Mouse (Mus musculus) right cerebral cortex, adult 18-20 months (tissue): Measurements from ENCODE around the gene Bach2.

ENCODE experiments used
- DNase-seq: peaks from one replicate; pipeline ENCODE4 v3.0.0; 2022; ENCODE audit warnings: mixed read lengths

Bach2 gene

GRCm38 (mm10) chr4:32544821-32545545 lies 306.4 kb downstream of the Bach2 start:
- DNase-seq: no peak

- DNase-seq: no peak
Observed at GRCm38 (mm10) chr4:32545548-32545947, 306.9 kb downstream of the Bach2 start.

GRCm38 (mm10) chr4:32549150-32549549 lies 310.5 kb downstream of the Bach2 start:
- no peak for DNase-seq

- no peak for DNase-seq
Observed at GRCm38 (mm10) chr4:32551337-32551736, 312.7 kb downstream of the Bach2 start.

GRCm38 (mm10) chr4:32555506-32555905 lies 316.9 kb downstream of the Bach2 start:
- DNase-seq: no peak

GRCm38 (mm10) chr4:32560246-32560645 lies 321.6 kb downstream of the Bach2 start:
- peak; percentile 61 for DNase-seq

GRCm38 (mm10) chr4:32560724-32561554 lies 322.3 kb downstream of the Bach2 start:
- DNase-seq: peak; percentile 34

- peak; percentile 60 for DNase-seq
Observed at GRCm38 (mm10) chr4:32561555-32562095, 323.0 kb downstream of the Bach2 start.

GRCm38 (mm10) chr4:32562319-32563115 lies 323.9 kb downstream of the Bach2 start:
- DNase-seq: no peak

GRCm38 (mm10) chr4:32564416-32564815 lies 325.8 kb downstream of the Bach2 start:
- no peak for DNase-seq

GRCm38 (mm10) chr4:32564918-32565317 lies 326.3 kb downstream of the Bach2 start:
- no peak for DNase-seq

- DNase-seq: no peak
Observed at GRCm38 (mm10) chr4:32569054-32569453, 330.4 kb downstream of the Bach2 start.

- DNase-seq: peak; percentile 34
Observed at GRCm38 (mm10) chr4:32569995-32570938, 331.7 kb downstream of the Bach2 start.

GRCm38 (mm10) chr4:32570939-32571317 lies 332.3 kb downstream of the Bach2 start:
- no peak for DNase-seq

GRCm38 (mm10) chr4:32571441-32571840 lies 332.8 kb downstream of the Bach2 start:
- no peak for DNase-seq

- DNase-seq: peak; percentile 40
Observed at GRCm38 (mm10) chr4:32572118-32572517, 333.5 kb downstream of the Bach2 start.

- no peak for DNase-seq
Observed at GRCm38 (mm10) chr4:32573586-32573985, 335.0 kb downstream of the Bach2 start.

- DNase-seq: no peak
Observed at GRCm38 (mm10) chr4:32574604-32575003, 336.0 kb downstream of the Bach2 start.

GRCm38 (mm10) chr4:32575165-32575564 lies 336.6 kb downstream of the Bach2 start:
- DNase-seq: no peak

- no peak for DNase-seq
Observed at GRCm38 (mm10) chr4:32579850-32580249, 341.2 kb downstream of the Bach2 start.

- DNase-seq: no peak
Observed at GRCm38 (mm10) chr4:32584181-32584580, 345.6 kb downstream of the Bach2 start.

GRCm38 (mm10) chr4:32586596-32586995 lies 348.0 kb downstream of the Bach2 start:
- DNase-seq: no peak
